Mouse (Mus musculus): ENCODE measurements around the gene BC049762. TPM values are rescaled to one million over a fixed set of nuclear protein-coding genes. Genes with fewer than 3 reads are reported as not detected.

The BC049762 gene
- polyA plus RNA-seq (2015; fragmentation: Nextera tagmentation; extraction: Ambion mirVana), result not detected in 2 replicates

DNA sequence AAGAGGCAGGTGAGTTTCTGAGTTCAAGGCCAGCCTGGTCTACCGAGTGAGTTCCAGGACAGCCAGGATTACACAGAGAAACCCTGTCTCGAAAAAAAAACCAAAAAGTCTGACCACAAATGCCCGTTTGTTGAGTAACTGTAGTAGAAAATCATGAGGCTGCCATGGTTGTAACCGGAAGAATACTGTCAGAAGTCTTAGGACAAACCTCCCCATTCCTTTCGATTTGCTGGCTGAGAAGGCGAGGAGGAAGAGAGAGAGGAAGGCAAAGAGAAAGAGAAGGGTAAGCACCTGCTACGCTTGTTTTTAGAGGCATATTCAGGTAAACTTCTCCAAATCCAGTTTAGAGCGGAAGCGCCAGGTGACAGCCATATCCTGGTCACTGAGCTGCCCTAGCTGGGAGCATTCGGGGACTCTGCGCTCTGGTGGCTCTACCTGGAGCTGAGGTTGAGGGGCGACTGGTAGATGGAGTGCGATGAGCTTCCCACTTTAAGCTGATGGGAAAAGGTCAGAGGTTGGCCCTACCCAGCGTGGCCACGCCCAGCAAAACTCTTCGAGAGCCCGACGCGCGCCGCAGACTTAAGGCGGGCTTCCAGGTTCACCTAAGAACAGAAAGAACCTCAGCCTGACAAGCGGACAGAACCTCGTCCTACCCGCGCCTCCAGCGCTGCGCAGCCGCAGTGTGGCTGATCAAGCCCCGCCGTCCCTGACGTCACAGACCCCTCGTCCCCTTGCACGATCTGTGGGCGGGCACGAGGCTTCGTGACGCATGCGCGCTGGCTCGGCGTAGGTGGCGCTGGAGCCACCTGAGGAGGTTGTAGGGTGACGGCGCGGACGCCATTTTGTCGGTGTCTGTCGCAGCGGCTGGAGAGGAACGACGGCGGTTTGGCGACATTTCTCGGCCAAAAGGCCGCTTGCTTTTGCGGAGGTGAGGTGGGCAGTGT is at the start of gene BC049762:
BC049762 (minus strand) TSS at position 705 of the 944 bp plus-strand sequence.

DNA sequence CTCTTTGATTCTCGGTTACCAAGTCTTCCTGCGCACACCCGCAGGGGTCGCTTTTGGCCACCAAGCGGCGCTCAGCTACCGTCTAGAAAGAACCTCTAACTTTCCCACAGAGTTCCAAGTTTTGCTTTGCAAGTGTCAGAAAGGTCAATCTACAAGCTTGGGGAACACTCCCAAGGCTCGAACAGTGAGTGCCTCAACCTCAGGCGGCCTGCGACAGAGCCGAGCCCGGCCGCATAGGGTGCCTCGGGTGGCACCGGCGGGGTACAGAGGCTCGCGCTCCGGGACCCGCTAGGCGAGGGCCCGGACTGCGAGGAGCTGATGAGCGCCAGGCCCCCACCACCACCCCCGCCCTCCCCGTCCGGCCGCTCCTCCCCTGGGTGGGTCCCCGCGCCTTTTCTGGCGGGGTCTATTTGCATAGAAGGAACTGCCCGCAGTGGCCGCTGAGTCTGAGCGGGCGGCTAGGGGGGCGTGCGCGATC is 26.8 kb upstream of the BC049762 start, which contains the start of gene Col23a1:
Col23a1 (plus strand) TSS at position 357 of the 478 bp plus-strand sequence.

GRCm38 (mm10) chr11:51261680-51262219 is 1.1 kb downstream of the BC049762 start, which contains the start of gene Clk4:
Gene Clk4 (plus strand): TSS chr11:51261730.

GRCm38 (mm10) chr11:51220308-51220707 is 42.5 kb downstream of the BC049762 start, which contains the start of gene Gm12569:
Gene Gm12569 (plus strand): TSS chr11:51220473.

Other genes starting within 250 kb of the BC049762 start
- not detected in 2 replicates for gene Olfr54, start 248.8 kb downstream of the BC049762 start, polyA plus RNA-seq (2015; fragmentation: Nextera tagmentation; extraction: Ambion mirVana)
- gene Olfr1375, start 214.9 kb downstream of the BC049762 start, polyA plus RNA-seq (2015; fragmentation: Nextera tagmentation; extraction: Ambion mirVana), result not detected in 2 replicates
- 2.6 and 3.4 TPM in 2 replicates for gene Zfp354a, start 203.8 kb downstream of the BC049762 start, polyA plus RNA-seq (2015; fragmentation: Nextera tagmentation; extraction: Ambion mirVana)
- not detected in 2 replicates for gene Gm12569, start 42.6 kb downstream of the BC049762 start, polyA plus RNA-seq (2015; fragmentation: Nextera tagmentation; extraction: Ambion mirVana)
- gene Clk4, start 1.3 kb downstream of the BC049762 start, polyA plus RNA-seq (2015; fragmentation: Nextera tagmentation; extraction: Ambion mirVana), result 40.2 and 40.9 TPM in 2 replicates
- 1.3 TPM in 2 replicates for gene Col23a1, start 26.9 kb upstream of the BC049762 start, polyA plus RNA-seq (2015; fragmentation: Nextera tagmentation; extraction: Ambion mirVana)